In genomic region chr1:54965159-54965995, GRCm38 (mm10) we compare ENCODE assay signal across 20 mouse cellular contexts. TPM values are rescaled to one million over a fixed set of nuclear protein-coding genes. Genes with fewer than 3 reads are reported as not detected.
A peak's percentile ranks its signal among the peaks of the same experiment; 100 is the strongest.
DNase-seq lines count a peak whose midpoint lies in the region; ATAC-seq and TF ChIP-seq lines count a peak whose summit lies in the region.
"Had no signal": no experiment of that assay in that cellular context is flagged by ENCODE, and none has a peak within 500 bp of the region (broad histone marks: within the 10 kb centered on the region; RNA-seq: fewer than 3 reads in every experiment).

No protein-coding gene starts in this region.

- no peaks in the 10 kb centered on the region for H3K27me3 ChIP-seq in liver, embryonic 13.5 days
- no peaks in the 10 kb centered on the region for H3K27me3 ChIP-seq in liver, embryonic 12.5 days (replicated peaks)
- H3K27me3 ChIP-seq: forebrain, embryonic 15.5 days; heart, embryonic 15.5 days; midbrain, embryonic 13.5 days; neural tube, embryonic 15.5 days had no signal

- no peaks in the 10 kb centered on the region for H3K36me3 ChIP-seq in liver, embryonic 13.5 days
- H3K36me3 ChIP-seq in liver, embryonic 12.5 days: no peaks in the 10 kb centered on the region
- H3K36me3 ChIP-seq: forebrain, embryonic 15.5 days; heart, embryonic 15.5 days; hindbrain, embryonic 10.5 days; midbrain, embryonic 13.5 days; neural tube, embryonic 15.5 days had no signal

- ATAC-seq in liver, embryonic 13.5 days (ENCODE audit: low read depth): no peak
- no peak for ATAC-seq in liver, embryonic 12.5 days
- ATAC-seq: forebrain, embryonic 15.5 days; midbrain, embryonic 13.5 days had no signal

- H3K4me1 ChIP-seq in liver, embryonic 13.5 days (replicated peaks): peaks cover 6% of the 10 kb centered on the region
- no peaks in the 10 kb centered on the region for H3K4me1 ChIP-seq in liver, embryonic 12.5 days
- H3K4me1 ChIP-seq in embryonic fibroblast, embryonic 13.5 days (ENCODE audit: control insufficient read depth, insufficient read depth, low read length): peaks cover 3% of the 10 kb centered on the region; the same call in 1 of the 2 replicates
- H3K4me1 ChIP-seq: forebrain, embryonic 15.5 days; heart, embryonic 15.5 days; midbrain, embryonic 13.5 days; neural tube, embryonic 15.5 days had no signal

- H3K27ac ChIP-seq in liver, embryonic 13.5 days: 0 out of 2 replicates have a peak overlapping the region, but pooled peaks have one; percentile 26
- H3K27ac ChIP-seq in liver, embryonic 12.5 days: no peak overlapping the region
- peak overlapping the region; percentile 23; the same call in 1 of the 2 replicates for H3K27ac ChIP-seq in embryonic fibroblast, embryonic 13.5 days (ENCODE audit: insufficient read depth, low read length)
- H3K27ac ChIP-seq: forebrain, embryonic 15.5 days; gastrocnemius, adult 2 months; heart, embryonic 15.5 days; hindbrain, embryonic 10.5 days; midbrain, embryonic 13.5 days; neural tube, embryonic 15.5 days had no signal

- no peak overlapping the region for H3K9ac ChIP-seq in liver, embryonic 13.5 days
- no peak overlapping the region for H3K9ac ChIP-seq in liver, embryonic 12.5 days
- H3K9ac ChIP-seq: forebrain, embryonic 15.5 days; heart, embryonic 15.5 days; midbrain, embryonic 13.5 days; neural tube, embryonic 15.5 days had no signal

- no peak overlapping the region for H3K4me2 ChIP-seq in liver, embryonic 13.5 days
- H3K4me2 ChIP-seq in liver, embryonic 12.5 days: no peak overlapping the region
- H3K4me2 ChIP-seq: forebrain, embryonic 15.5 days; heart, embryonic 15.5 days; midbrain, embryonic 13.5 days; neural tube, embryonic 15.5 days had no signal

- H3K9me3 ChIP-seq in liver, embryonic 13.5 days (replicated peaks): no peaks in the 10 kb centered on the region
- no peaks in the 10 kb centered on the region for H3K9me3 ChIP-seq in liver, embryonic 12.5 days (replicated peaks)
- H3K9me3 ChIP-seq: forebrain, embryonic 15.5 days; heart, embryonic 15.5 days; hindbrain, embryonic 10.5 days; midbrain, embryonic 13.5 days; neural tube, embryonic 15.5 days had no signal

- 58% methylated on average over 11 of the region's 11 CpGs for WGBS in liver, embryonic 13.5 days (ENCODE audit: insufficient replicate concordance)
- WGBS in liver, embryonic 12.5 days (ENCODE audit: insufficient replicate concordance): 65% methylated on average over 11 of the region's 11 CpGs

- no peak for TF ChIP-seq CTCF in embryonic fibroblast, embryonic 13.5 days (IDR thresholded peaks at IDR 0.05; ENCODE audit: borderline replicate concordance, insufficient read depth, low read length)

- no peak for TF ChIP-seq POLR2A in embryonic fibroblast, embryonic 13.5 days (IDR thresholded peaks at IDR 0.05; ENCODE audit: low read depth, low read length)

- no peak for DNase-seq in liver, embryonic 13.5 days
- DNase-seq in embryo, embryonic 11 days: peak; percentile 64
- DNase-seq in mesoderm, embryonic 11.5 days (ENCODE audit: low read depth, low spot score): peak; percentile 40
- DNase-seq in urinary bladder, postnatal 25 days (ENCODE audit: low spot score): no peak
- DNase-seq in gastrocnemius, postnatal 36 days: no peak
- DNase-seq: cerebellum, postnatal 25 days; gastrocnemius, adult 2 months; kidney, adult 9 months; layer of hippocampus, postnatal 36 days; left cerebral cortex, postnatal 4 days; lung, adult 18-20 months; lung, postnatal 4 days; retina, postnatal 1 day had no signal

- H3K4me3 ChIP-seq in liver, embryonic 13.5 days (replicated peaks): no peak overlapping the region
- no peak overlapping the region for H3K4me3 ChIP-seq in liver, embryonic 12.5 days
- no peak overlapping the region for H3K4me3 ChIP-seq in embryonic fibroblast, embryonic 13.5 days (ENCODE audit: insufficient read depth, low read length)
- H3K4me3 ChIP-seq: forebrain, embryonic 15.5 days; gastrocnemius, adult 2 months; heart, embryonic 15.5 days; hindbrain, embryonic 10.5 days; midbrain, embryonic 13.5 days; neural tube, embryonic 15.5 days had no signal

- intact Hi-C loops in gastrocnemius, postnatal 36 days (cut with DNase I): no loop called here

RNA-seq across cellular contexts. Expression of gene Ankrd44, which starts 39.2 kb away (rescaled TPM):
- polyA plus RNA-seq in liver, embryonic 13.5 days (2015; fragmentation: Nextera tagmentation; extraction: Ambion mirVana): 3.0 and 3.6 TPM in 2 replicates
- polyA plus RNA-seq in liver, embryonic 12.5 days (2016; fragmentation: Nextera tagmentation; extraction: Ambion mirVana): 4.5 and 6.1 TPM in 2 replicates
- polyA plus RNA-seq in embryonic fibroblast, embryonic 13.5 days (2011; ENCODE audit: insufficient read length, low read depth, missing spikeins): 18.8 and 24.8 TPM in 2 replicates
- 1 to 10 TPM; 5.1 to 6.2 TPM for total RNA-seq in gastrocnemius, postnatal 36 days (2021)

Comparison
In these comparisons a context has a peak if more than half of its experiments do, and no peak if none do; other contexts are left out.
1. DNase-seq: peak in embryo, embryonic 11 days (single experiment) and mesoderm, embryonic 11.5 days (single experiment); none in liver, embryonic 13.5 days (single experiment), urinary bladder, postnatal 25 days (single experiment) and gastrocnemius, postnatal 36 days (0 of 2).